Mouse (Mus musculus): ENCODE results near the gene Olfr53.
"Not testable (repeated sequence)": the region's sequence is repeated elsewhere in the genome, so short reads cannot be mapped to it uniquely, and the experiment has no call there.

Gene Olfr53

DNA sequence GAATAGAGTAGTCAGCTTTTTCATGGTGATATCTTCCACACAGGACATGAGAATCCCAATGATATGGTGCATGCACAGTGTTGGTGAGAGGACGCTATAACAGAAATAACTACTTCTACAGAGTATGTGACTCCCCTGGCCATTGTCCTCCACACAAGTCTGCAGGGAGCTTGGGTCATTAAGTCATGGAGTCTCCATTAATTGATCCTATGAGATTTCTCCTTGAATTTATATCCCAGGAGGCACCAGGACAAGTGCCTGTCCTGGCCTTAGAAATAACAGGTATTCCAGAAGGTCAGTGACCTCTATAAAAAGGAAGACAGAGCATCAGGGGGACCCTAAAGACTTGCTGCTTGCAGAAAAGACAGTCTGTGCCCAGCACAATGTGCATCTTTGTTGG is at the start of gene Olfr53:
Gene Olfr53, plus strand, starts transcription at position 301 of the 400 bp plus-strand sequence.
- no peak for DNase-seq (ENCODE audit: low read depth)

- DNase-seq (ENCODE audit: low read depth) = not testable (repeated sequence)
Observed at GRCm38 (mm10) chr7:140600969-140601368, 45.3 kb upstream of the Olfr53 start, which contains the start of gene Olfr46. TSS of gene Olfr46 (plus strand) at chr7:140601269.

- not testable (repeated sequence) for DNase-seq (ENCODE audit: low read depth)
Observed at GRCm38 (mm10) chr7:140628670-140629069, 17.6 kb upstream of the Olfr53 start, which contains the start of gene Olfr61. TSS of gene Olfr61 (plus strand) at chr7:140628970.

- DNase-seq (ENCODE audit: low read depth) = no peak
Observed at GRCm38 (mm10) chr7:140630559-140630958, 15.7 kb upstream of the Olfr53 start.

- no peak for DNase-seq (ENCODE audit: low read depth)
Observed at GRCm38 (mm10) chr7:140659630-140660029, 13.4 kb downstream of the Olfr53 start, which contains the start of gene Olfr539. TSS of gene Olfr539 (plus strand) at chr7:140659930.

DNA sequence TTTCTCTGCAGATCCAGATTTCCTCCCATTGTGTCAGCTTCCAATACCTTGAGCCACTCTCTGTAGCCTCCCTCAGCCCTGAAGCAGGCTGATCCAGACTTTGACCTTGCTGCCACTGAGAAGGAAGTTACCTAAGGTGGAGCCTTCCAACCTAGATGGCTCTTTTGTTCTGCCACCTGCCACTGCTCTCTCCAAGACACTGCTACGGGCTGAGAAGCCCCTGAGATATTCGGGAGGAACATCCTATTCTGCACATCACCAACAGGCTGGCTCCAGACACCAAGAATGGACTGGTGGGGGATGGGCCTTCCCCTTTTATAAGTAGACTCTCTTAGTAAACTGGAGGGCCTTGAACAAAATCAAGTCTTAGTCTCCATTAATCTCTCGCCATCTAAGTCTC is 24.4 kb downstream of the Olfr53 start:
- DNase-seq (ENCODE audit: low read depth) = not testable (repeated sequence)

- DNase-seq (ENCODE audit: low read depth) = no peak
Observed at GRCm38 (mm10) chr7:140675863-140676262, 29.6 kb downstream of the Olfr53 start.

DNA sequence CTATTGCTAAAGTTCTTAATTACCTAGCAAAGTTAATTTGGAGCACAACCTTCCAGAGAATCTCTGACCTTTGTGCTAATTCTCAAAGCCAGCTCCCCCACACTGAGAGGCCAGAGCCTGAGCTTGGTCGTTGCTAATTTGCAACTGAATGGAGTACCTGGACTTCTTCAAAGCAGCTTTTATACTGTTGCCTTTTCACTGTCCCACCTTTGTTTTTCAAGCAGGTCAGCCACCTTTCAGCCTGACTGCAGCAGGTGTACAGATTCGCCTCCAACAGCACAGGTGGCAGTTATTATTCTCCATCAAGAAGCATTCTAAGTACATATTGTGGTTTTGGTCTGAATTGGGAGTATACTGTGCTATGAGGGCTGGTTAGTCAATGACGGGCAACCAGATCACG is 33.3 kb downstream of the Olfr53 start:
- not testable (repeated sequence) for DNase-seq (ENCODE audit: low read depth)

DNA sequence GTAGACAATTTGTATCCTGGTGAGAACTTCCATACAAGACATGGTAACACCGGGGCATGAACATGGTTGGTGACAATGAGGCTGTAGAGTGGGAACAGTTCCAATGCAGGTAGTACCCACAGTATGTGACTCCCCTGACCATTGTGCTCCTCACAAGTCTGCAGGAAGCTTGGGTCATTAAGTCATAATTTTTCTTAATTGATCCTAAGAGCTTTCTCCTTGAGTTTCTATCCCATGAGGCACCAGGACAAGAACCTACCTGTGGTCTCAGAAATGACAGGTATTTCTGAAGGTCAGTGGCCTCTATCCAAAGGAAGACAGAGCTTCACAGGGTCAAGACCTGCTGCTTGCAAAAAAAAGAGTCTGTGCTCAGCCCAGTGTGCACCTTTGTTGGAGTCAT is 35.4 kb downstream of the Olfr53 start, which contains the start of gene Olfr45:
Gene Olfr45, plus strand, starts transcription at position 301 of the 400 bp plus-strand sequence.
- no peak for DNase-seq (ENCODE audit: low read depth)

GRCm38 (mm10) chr7:140696967-140697366 is 50.7 kb downstream of the Olfr53 start, which contains the start of gene Olfr541:
TSS of gene Olfr541 (plus strand) at chr7:140697267.
- DNase-seq (ENCODE audit: low read depth) = no peak

Data from 416B (cell line).